Mouse (Mus musculus) effector memory CD4-positive, alpha-beta T cell, adult 7 months (primary cell): ENCODE measurements around the gene Polr2h. TPM values are rescaled to one million over a fixed set of nuclear protein-coding genes. Genes with fewer than 3 reads are reported as not detected.

Experiments
- polyA plus RNA-seq: library from polyadenylated mRNA; unstranded; fragments of 100-300 nt; shearing (Covaris generic); gene quantifications from one replicate; pipeline ENCODE4 v1.2.1, GENCODE M21; 2017

Gene Polr2h
- 37.0 TPM for polyA plus RNA-seq

DNA sequence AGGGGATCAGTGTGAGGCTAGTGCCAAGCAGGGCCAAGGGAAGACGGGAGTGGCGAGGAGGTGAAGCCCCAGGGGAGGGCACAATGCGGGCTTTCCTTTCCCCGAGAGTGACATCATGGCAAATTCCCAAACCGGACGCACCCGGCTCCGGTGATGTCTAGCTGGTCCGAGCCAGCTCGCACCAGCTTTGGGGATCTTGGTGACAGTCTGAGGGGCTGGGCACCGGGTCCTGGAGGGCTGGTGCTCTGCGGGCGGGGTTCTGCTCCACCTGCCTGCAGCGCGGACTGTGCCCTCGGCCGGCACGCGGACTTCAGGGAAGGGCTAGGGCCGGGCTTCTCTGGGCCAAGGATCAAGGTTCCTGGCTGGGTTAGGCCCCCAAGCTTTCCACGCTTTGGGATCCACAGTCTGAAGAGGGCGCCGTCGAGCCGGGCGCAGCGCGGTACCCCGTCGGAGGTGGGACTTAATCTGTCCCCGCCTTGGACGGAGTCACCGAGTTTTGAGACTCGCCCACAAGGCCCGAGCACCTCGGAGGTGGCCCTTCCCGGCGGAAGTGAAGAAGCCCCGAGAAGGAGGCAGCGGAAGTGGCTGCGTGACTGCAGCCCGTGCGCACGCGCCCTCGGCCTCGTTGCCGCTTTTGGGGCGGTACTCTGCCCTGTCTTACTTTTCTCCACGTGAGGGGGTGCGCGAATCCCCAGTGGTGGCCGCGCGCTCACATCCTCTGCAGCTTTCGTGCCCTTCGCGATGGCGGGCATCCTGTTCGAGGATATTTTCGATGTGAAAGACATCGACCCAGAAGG lies at the start of gene Polr2h, which contains the start of gene Clcn2:
Gene Polr2h (plus strand): TSS at position 485 of the 797 bp plus-strand sequence.
Gene Clcn2 (minus strand): TSS at position 566 of the 797 bp plus-strand sequence.

DNA sequence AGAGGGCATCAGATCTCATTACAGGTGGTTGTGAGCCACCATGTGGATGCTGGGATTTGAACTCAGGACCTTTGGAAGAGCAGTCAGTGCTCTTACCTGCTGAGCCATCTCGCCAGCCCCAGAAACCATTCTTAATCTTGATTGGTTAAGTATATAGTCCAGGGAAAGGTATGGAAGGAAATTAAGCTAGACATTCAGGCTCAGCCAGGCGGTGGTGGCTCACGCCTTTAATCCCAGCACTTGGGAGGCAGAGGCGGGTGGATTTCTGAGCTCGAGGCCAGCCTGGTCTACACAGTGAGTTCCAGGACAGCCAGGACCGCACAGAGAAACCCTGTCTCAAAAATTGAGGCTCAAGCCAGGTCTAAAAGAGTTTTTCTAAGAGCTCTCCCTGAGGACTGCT lies 49.5 kb upstream of the Polr2h start, which contains the start of gene Eif4g1:
Gene Eif4g1 (plus strand): TSS at position 301 of the 400 bp plus-strand sequence.

DNA sequence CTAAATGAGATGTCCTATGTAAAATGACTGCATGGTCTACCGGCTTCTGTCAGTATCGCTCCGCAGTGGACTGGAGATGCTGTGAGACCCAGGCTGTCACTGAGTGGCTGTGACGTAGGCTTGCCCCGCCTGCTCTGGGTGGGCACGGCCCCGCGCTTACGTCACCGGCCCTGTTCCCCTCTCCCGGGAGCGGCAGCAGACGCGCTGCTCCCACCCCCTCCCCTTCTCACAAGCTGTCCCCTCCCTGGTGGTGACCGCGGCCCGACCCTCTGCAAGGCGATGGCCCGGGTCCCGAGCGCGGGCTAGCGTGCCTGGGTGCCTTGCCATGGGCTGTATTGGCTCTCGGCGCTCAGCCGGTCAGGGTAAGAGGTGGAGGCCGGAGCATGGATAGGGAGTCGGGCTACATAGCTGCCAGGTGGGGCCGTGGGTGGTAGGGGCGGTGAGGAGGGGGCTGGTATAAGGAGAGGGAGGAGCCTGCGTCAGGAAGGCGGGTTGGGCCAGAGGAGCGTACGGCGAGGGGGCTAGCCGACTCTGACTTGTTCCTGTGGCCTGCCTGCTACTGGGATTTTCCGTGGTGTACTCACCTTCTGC lies 24.3 kb upstream of the Polr2h start, which contains the start of gene Fam131a:
Gene Fam131a (plus strand): TSS at position 131 of the 591 bp plus-strand sequence.

DNA sequence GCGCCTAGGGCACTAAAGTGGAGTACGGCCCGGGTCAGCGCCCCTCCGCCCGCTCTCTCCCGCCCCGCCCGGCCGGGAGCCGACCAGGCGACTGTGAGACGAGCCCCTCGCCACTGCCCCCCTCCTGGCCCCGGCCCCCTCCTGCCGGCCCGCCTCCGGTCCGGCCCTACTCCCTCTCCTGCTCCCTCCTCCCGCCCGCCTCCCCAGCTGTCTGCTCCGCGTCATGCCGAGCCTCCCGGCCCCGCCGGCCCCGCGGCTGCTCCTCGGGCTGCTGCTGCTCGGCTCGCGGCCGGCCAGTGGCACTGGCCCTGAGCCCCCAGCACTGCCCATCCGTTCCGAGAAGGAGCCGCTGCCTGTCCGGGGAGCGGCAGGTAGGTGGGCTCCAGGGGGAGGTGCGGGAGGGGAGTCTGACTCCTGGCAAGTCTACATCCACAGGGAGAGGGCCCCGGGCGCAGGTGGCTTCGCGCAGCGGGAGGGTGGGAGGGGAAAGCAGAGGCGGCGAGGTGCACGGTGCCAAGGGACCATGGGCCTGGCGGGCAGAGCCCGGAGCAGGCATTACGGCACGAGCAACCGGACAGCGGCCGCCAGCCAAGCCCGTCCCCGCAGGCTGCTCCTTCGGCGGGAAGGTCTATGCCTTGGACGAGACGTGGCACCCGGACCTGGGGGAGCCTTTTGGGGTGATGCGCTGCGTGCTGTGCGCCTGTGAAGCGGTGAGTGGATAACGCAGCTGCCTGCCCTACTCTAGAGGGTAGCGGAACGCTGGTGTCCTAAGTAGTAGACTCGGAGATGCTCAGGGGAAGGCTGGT lies 15.7 kb downstream of the Polr2h start, which contains the start of gene Chrd:
Gene Chrd (plus strand): TSS at position 203 of the 806 bp plus-strand sequence.

DNA sequence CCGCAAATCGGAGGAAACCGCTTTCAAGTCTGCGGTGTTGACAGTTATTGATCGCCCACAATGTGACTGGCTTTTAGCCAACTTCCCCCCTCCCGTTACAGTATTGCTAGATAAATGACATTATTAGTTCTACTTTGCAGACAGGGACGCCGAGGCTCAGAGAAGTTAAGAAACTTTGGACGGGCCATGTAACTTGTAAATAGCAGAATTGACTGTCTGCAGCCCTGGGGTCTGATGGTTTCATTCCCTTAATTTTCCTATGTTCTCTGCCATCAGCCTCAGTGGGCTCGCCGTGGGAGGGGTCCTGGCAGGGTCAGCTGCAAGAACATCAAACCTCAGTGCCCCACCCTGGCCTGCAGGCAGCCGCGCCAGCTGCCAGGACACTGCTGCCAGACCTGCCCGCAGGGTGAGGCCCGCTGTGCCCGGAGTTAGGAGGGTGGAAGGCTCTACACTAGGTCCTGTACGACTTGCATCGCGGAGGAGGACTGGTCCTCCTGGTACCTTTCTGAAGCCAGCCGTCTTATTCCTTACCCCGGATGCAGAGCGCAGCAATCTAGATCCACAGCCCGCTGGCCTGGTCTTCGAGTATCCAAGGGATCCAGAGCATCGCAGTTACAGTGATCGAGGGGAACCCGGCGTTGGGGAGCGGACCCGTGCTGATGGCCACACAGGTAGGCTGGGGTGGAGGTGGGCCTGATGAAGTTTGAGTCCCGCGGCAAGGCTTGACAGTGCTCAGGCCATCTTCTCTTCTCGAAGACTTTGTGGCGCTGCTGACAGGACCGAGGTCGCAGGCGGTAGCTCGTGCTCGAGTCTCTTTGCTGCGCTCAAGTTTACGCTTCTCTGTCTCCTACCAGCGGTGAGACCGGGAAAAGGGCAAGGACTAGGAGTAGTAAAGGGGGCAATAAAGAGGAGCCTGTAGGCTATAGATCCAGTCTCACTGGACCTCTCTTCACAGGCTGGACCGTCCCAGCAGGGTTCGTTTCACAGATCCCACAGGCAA lies 16.6 kb downstream of the Polr2h start, which contains the start of gene Thpo:
Gene Thpo (minus strand): TSS at position 781 of the 1,000 bp plus-strand sequence.

Other genes with a start within 250 kb of the Polr2h start
- gene Eif2b5, start 218.8 kb upstream of the Polr2h start, polyA plus RNA-seq: 70.0 TPM
- gene Dvl3, start 200.7 kb upstream of the Polr2h start, polyA plus RNA-seq: 14.3 TPM
- 372 TPM for gene Ap2m1, start 182.2 kb upstream of the Polr2h start, polyA plus RNA-seq
- gene Abcf3, start 169.1 kb upstream of the Polr2h start, polyA plus RNA-seq: 71.6 TPM
- gene Vwa5b2, start 128.2 kb upstream of the Polr2h start, polyA plus RNA-seq: 0.23 TPM
- gene Eef1akmt4, start 106.1 kb upstream of the Polr2h start, polyA plus RNA-seq: 1.8 TPM
- gene Gm49333, start 106.1 kb upstream of the Polr2h start, polyA plus RNA-seq: not detected
- 17.6 TPM for gene Alg3, start 105.9 kb upstream of the Polr2h start, polyA plus RNA-seq
- gene Camk2n2, start 96.4 kb upstream of the Polr2h start, polyA plus RNA-seq: 0.49 TPM
- gene Ece2, start 87.8 kb upstream of the Polr2h start, polyA plus RNA-seq: not detected
- gene Psmd2, start 66.0 kb upstream of the Polr2h start, polyA plus RNA-seq: 183 TPM
- 124 TPM for gene Eif4g1, start 49.4 kb upstream of the Polr2h start, polyA plus RNA-seq
- 1.1 TPM for gene Fam131a, start 24.4 kb upstream of the Polr2h start, polyA plus RNA-seq
- gene Clcn2, start 81 bp downstream of the Polr2h start, polyA plus RNA-seq: 2.3 TPM
- 0.13 TPM for gene Chrd, start 15.5 kb downstream of the Polr2h start, polyA plus RNA-seq
- gene Thpo, start 16.8 kb downstream of the Polr2h start, polyA plus RNA-seq: 0.56 TPM